Comparison of ENCODE assay signal across 8 mouse cellular contexts in the genomic region with DNA sequence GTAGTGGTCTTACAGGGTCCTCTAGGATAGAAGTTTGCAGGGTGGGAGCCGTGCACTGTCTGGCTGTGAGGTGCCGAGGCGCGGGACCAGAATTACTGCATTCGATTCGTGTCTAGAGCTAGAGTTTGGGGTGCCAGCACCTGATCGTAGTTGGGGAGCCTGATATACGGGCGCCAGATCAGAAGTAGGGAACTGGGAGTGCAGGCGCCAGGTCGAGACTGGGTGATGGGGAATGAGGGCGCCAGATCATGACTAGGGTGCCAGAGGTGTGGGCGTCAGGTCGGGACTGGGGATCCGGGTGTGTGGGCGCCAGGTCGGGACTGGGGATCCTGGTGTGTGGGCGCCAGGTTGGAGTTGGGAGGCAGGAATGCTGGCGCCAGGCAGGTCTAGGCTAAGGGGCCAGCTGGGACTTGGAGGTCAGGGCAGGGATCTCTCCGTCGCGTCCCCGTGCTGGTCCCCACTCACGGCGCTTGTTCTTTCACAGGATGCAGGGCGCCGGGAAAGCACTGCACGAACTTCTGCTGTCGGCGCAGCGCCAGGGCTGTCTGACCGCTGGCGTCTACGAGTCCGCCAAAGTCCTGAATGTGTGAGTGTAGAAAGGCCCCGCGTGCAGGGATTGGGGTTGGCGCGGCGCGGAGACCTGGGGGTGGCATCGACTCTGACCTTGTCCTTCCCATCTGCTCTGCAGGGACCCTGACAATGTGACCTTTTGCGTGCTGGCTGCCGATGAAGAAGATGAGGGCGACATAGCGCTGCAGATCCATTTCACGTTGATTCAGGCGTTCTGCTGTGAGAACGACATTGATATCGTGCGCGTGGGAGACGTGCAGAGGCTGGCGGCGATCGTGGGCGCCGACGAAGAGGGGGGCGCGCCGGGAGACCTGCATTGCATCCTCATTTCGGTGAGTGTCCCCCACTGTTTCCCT. TPM values are rescaled to one million over a fixed set of nuclear protein-coding genes. Genes with fewer than 3 reads are reported as not detected.
A peak's percentile ranks its signal among the peaks of the same experiment; 100 is the strongest.
DNase-seq lines count a peak whose midpoint lies in the region; ATAC-seq and TF ChIP-seq lines count a peak whose summit lies in the region.

No protein-coding gene starts in this region.

- DNase-seq in CD4-positive, CD25-positive, alpha-beta regulatory T cell, adult 2 months (ENCODE audit: low read depth, low spot score): peak; percentile 63
- DNase-seq in embryonic facial prominence, embryonic 14.5 days (ENCODE audit: low spot score): peak; percentile 75
- DNase-seq in heart, embryonic 10.5 days (ENCODE audit: low spot score): peak; percentile 87
- DNase-seq in liver, adult 2 months (ENCODE audit: extremely low read depth, low read depth, low spot score): peak; percentile 61
- DNase-seq in naive thymus-derived CD4-positive, alpha-beta T cell, adult 2 months (ENCODE audit: low read depth): peak; percentile 65
- peak; percentile 46 for DNase-seq in splenic B cell, adult 2 months (ENCODE audit: low read depth, low spot score)

- no peak for TF ChIP-seq POLR2A in liver, adult 2 months (IDR thresholded peaks at IDR 0.05; ENCODE audit: extremely low read depth, insufficient read depth, low read length)

- no peaks in the 10 kb centered on the region for H3K9me3 ChIP-seq in embryonic facial prominence, embryonic 14.5 days (ENCODE audit: control insufficient read depth, low read length)
- H3K9me3 ChIP-seq in heart, embryonic 10.5 days: no peaks in the 10 kb centered on the region
- no peaks in the 10 kb centered on the region for H3K9me3 ChIP-seq in kidney, embryonic 15.5 days (replicated peaks)

- TF ChIP-seq CTCF in liver, adult 2 months (IDR thresholded peaks at IDR 0.05; ENCODE audit: low read depth, low read length): no peak

- WGBS in embryonic facial prominence, embryonic 14.5 days: under 1% methylated on average over 52 of the region's 63 CpGs
- under 1% methylated on average over 63 of the region's 63 CpGs for WGBS in heart, embryonic 10.5 days
- under 1% methylated on average over 63 of the region's 63 CpGs for WGBS in kidney, embryonic 15.5 days
- under 1% methylated on average over 63 of the region's 63 CpGs for WGBS in liver, adult 2 months

- ATAC-seq in CD4-positive, CD25-positive, alpha-beta regulatory T cell, adult 4 months: no peak
- peak; percentile 12; the same call in 1 of the 2 replicates for ATAC-seq in embryonic facial prominence, embryonic 14.5 days (ENCODE audit: low read depth)
- ATAC-seq in kidney, embryonic 15.5 days (replicated peaks; ENCODE audit: low FRiP score): peak; percentile 16

- H3K4me3 ChIP-seq in embryonic facial prominence, embryonic 14.5 days (ENCODE audit: low read depth, low read length): peak overlapping the region; percentile 66
- H3K4me3 ChIP-seq in heart, embryonic 10.5 days: peak overlapping the region; percentile 80
- peak overlapping the region; percentile 51 for H3K4me3 ChIP-seq in kidney, embryonic 15.5 days (replicated peaks)
- peak overlapping the region; percentile 76 for H3K4me3 ChIP-seq in liver, adult 2 months (ENCODE audit: insufficient read depth, low read depth, low read length)

- H3K79me2 ChIP-seq in liver, adult 2 months (ENCODE audit: control insufficient read depth, insufficient read depth, low read length): no peaks in the 10 kb centered on the region

- peak overlapping the region; percentile 98 for H3K4me2 ChIP-seq in embryonic facial prominence, embryonic 14.5 days (ENCODE audit: low read depth, low read length)
- peak overlapping the region; percentile 99 for H3K4me2 ChIP-seq in kidney, embryonic 15.5 days

- peaks cover 32% of the 10 kb centered on the region for H3K4me1 ChIP-seq in embryonic facial prominence, embryonic 14.5 days (ENCODE audit: control insufficient read depth, insufficient read depth, low read length)
- H3K4me1 ChIP-seq in heart, embryonic 10.5 days: peaks cover 62% of the 10 kb centered on the region
- peaks cover 69% of the 10 kb centered on the region for H3K4me1 ChIP-seq in kidney, embryonic 15.5 days
- H3K4me1 ChIP-seq in liver, adult 2 months (ENCODE audit: control insufficient read depth, insufficient read depth, low read length): peaks cover 5% of the 10 kb centered on the region; the same call in 1 of the 2 replicates

- H3K27ac ChIP-seq in embryonic facial prominence, embryonic 14.5 days (replicated peaks; ENCODE audit: low read depth, low read length): peak overlapping the region; percentile 75
- peak overlapping the region; percentile 94 for H3K27ac ChIP-seq in heart, embryonic 10.5 days
- peak overlapping the region; percentile 88 for H3K27ac ChIP-seq in kidney, embryonic 15.5 days
- H3K27ac ChIP-seq in liver, adult 2 months (replicated peaks; ENCODE audit: insufficient read depth, low read depth, low read length): peak overlapping the region; percentile 83

- H3K36me3 ChIP-seq in embryonic facial prominence, embryonic 14.5 days (ENCODE audit: control insufficient read depth, insufficient read depth, low read length): no peaks in the 10 kb centered on the region
- H3K36me3 ChIP-seq in heart, embryonic 10.5 days: peaks cover 5% of the 10 kb centered on the region
- H3K36me3 ChIP-seq in kidney, embryonic 15.5 days: no peaks in the 10 kb centered on the region
- H3K36me3 ChIP-seq in liver, adult 2 months (ENCODE audit: control insufficient read depth, insufficient read depth, low read length): peaks cover 2% of the 10 kb centered on the region; the same call in 1 of the 2 replicates
- no peaks in the 10 kb centered on the region for H3K36me3 ChIP-seq in splenic B cell, adult 2 months (ENCODE audit: control insufficient read depth, insufficient read depth, low read length, poor library complexity, severe bottlenecking)

- H3K9ac ChIP-seq in embryonic facial prominence, embryonic 14.5 days (ENCODE audit: low read depth, low read length): peak overlapping the region; percentile 78
- H3K9ac ChIP-seq in kidney, embryonic 15.5 days: peak overlapping the region; percentile 49
- H3K9ac ChIP-seq in liver, adult 2 months (ENCODE audit: low read depth, low read length): peak overlapping the region; percentile 76

- 0 out of 2 replicates have a peak, but pooled peaks cover 13% of the 10 kb centered on the region for H3K27me3 ChIP-seq in embryonic facial prominence, embryonic 14.5 days (replicated peaks; ENCODE audit: control insufficient read depth, insufficient read depth, low read length)
- H3K27me3 ChIP-seq in heart, embryonic 10.5 days (ENCODE audit: insufficient read depth, poor library complexity, severe bottlenecking): peaks cover 15% of the 10 kb centered on the region
- peaks cover 11% of the 10 kb centered on the region; the same call in 1 of the 2 replicates for H3K27me3 ChIP-seq in kidney, embryonic 15.5 days
- no peaks in the 10 kb centered on the region for H3K27me3 ChIP-seq in liver, adult 2 months (ENCODE audit: control insufficient read depth, insufficient read depth, low read length)
- no peaks in the 10 kb centered on the region for H3K27me3 ChIP-seq in splenic B cell, adult 2 months (ENCODE audit: control insufficient read depth, insufficient read depth, low read length, poor library complexity, severe bottlenecking)

RNA-seq across cellular contexts. Expression of a gene that starts 0.7 kb away (rescaled TPM):
- 10 to 100 TPM; 13.0 to 18.1 TPM for polyA plus RNA-seq in CD4-positive, CD25-positive, alpha-beta regulatory T cell, adult 4 months (2017; shearing (Covaris generic))
- 53.3 and 57.3 TPM in 2 replicates for polyA plus RNA-seq in embryonic facial prominence, embryonic 14.5 days (2014; fragmentation: Nextera tagmentation; extraction: Ambion mirVana)
- polyA plus RNA-seq in heart, embryonic 10.5 days (2016; fragmentation: Nextera tagmentation; extraction: Ambion mirVana): 53.3 and 61.0 TPM in 2 replicates
- polyA plus RNA-seq in kidney, embryonic 15.5 days (2015; fragmentation: Nextera tagmentation; extraction: Ambion mirVana): 40.2 and 42.8 TPM in 2 replicates
- 4.0 and 5.9 TPM in 2 replicates for total RNA-seq in liver, adult 2 months (2014; rRNA removed)
- polyA plus RNA-seq in liver, adult 2 months (2012; rRNA removed): 7.0 and 9.1 TPM in 2 replicates

RNA-seq across cellular contexts. Expression of a gene that starts 53.6 kb away (rescaled TPM):
- polyA plus RNA-seq in CD4-positive, CD25-positive, alpha-beta regulatory T cell, adult 4 months (2017; shearing (Covaris generic)): 100 to 1,000 TPM; 122 to 152 TPM
- polyA plus RNA-seq in embryonic facial prominence, embryonic 14.5 days (2014; fragmentation: Nextera tagmentation; extraction: Ambion mirVana): 11.1 and 11.7 TPM in 2 replicates
- 8.7 and 13.1 TPM in 2 replicates for polyA plus RNA-seq in heart, embryonic 10.5 days (2016; fragmentation: Nextera tagmentation; extraction: Ambion mirVana)
- polyA plus RNA-seq in kidney, embryonic 15.5 days (2015; fragmentation: Nextera tagmentation; extraction: Ambion mirVana): 19.6 and 20.3 TPM in 2 replicates
- total RNA-seq in liver, adult 2 months (2014; rRNA removed): 0.40 and 0.74 TPM in 2 replicates
- polyA plus RNA-seq in liver, adult 2 months (2012; rRNA removed): 0.94 and 1.2 TPM in 2 replicates
